Mouse (Mus musculus) forebrain, embryonic 12.5 days (tissue): ENCODE measurements at regions not wholly inside any gene's neighbourhood (a gene's known extent, or its start where the extent isn't known, plus 50 kb on each side); places are given as distances from the start of the nearest gene placed in this dataset.

Experiments
- ATAC-seq: fragments of 200-750 bp; cut with Nextera tagmentation; 2 replicates; pipeline ENCODE4 v1.8.0; 2017; ENCODE audit warnings: moderate TSS enrichment; ENCODE audit not compliant: low FRiP score
- H3K27ac ChIP-seq: fragments of 300-500 bp; sonication (generic); 2 replicates; pipeline ENCODE4 v1.5.1; 2016; ENCODE audit warnings: mild to moderate bottlenecking
- H3K27me3 ChIP-seq: fragments of 300-500 bp; sonication (generic); 2 replicates; pipeline ENCODE4 v1.6.1; 2016; ENCODE audit warnings: mild to moderate bottlenecking
- H3K36me3 ChIP-seq: fragments of 300-500 bp; sonication (generic); replicated peaks from 2 replicates; pipeline ENCODE4 v1.6.1; 2016; ENCODE audit warnings: mild to moderate bottlenecking
- H3K4me1 ChIP-seq: fragments of 300-500 bp; sonication (generic); 2 replicates; pipeline ENCODE4 v1.6.1; 2016
- H3K4me2 ChIP-seq: fragments of 300-500 bp; sonication (generic); 2 replicates; pipeline ENCODE4 v1.6.1; 2016; ENCODE audit warnings: mild to moderate bottlenecking, moderate library complexity
- H3K4me3 ChIP-seq: fragments of 300-500 bp; sonication (generic); replicated peaks from 2 replicates; pipeline ENCODE4 v1.5.1; 2016; ENCODE audit warnings: mild to moderate bottlenecking
- H3K9ac ChIP-seq: fragments of 300-500 bp; sonication (generic); 2 replicates; pipeline ENCODE4 v1.6.1; 2016; ENCODE audit warnings: mild to moderate bottlenecking
- H3K9me3 ChIP-seq: fragments of 300-500 bp; sonication (generic); 2 replicates; pipeline ENCODE4 v1.6.1; 2016
- WGBS: fragments of 180-500 bp; shearing (Covaris S2); methylation state at CpG from one replicate; pipeline ENCODE4 v1.1.7; 2016; 5-methylcytosine and 5-hydroxymethylcytosine counted together

GRCm38 (mm10) chr12:77642336-77642735 is 404.4 kb downstream of the Fut8 start:
- H3K9me3 ChIP-seq = no peaks in the 10 kb centered on the region
- ATAC-seq = no peak
- H3K9ac ChIP-seq = no peak overlapping the region
- H3K4me3 ChIP-seq = no peak overlapping the region
- no peaks in the 10 kb centered on the region for H3K36me3 ChIP-seq
- WGBS = 73% methylated on average over 4 of the region's 4 CpGs
- H3K27me3 ChIP-seq = no peaks in the 10 kb centered on the region
- peaks cover 4% of the 10 kb centered on the region; the same call in 1 of the 2 replicates for H3K4me1 ChIP-seq
- H3K4me2 ChIP-seq = no peak overlapping the region
- no peak overlapping the region for H3K27ac ChIP-seq

GRCm38 (mm10) chr12:77647841-77648240 is 409.9 kb downstream of the Fut8 start:
- ATAC-seq = no peak
- Histone ChIP-seq H3K36me3 (no peaks in the 10 kb centered on the region), H3K4me2 (no peak overlapping the region), H3K4me1 (peaks cover 7% of the 10 kb centered on the region; the same call in 1 of the 2 replicates), H3K9me3 (no peaks in the 10 kb centered on the region), H3K27me3 (no peaks in the 10 kb centered on the region), H3K27ac (no peak overlapping the region), H3K9ac (no peak overlapping the region), H3K4me3 (no peak overlapping the region)
- WGBS = 79% methylated on average over 3 of the region's 3 CpGs

GRCm38 (mm10) chr12:77654282-77654681 is 416.4 kb downstream of the Fut8 start:
- Histone ChIP-seq H3K9ac (no peak overlapping the region), H3K36me3 (no peaks in the 10 kb centered on the region), H3K27ac (no peak overlapping the region), H3K27me3 (no peaks in the 10 kb centered on the region), H3K4me1 (peaks cover 16% of the 10 kb centered on the region), H3K9me3 (no peaks in the 10 kb centered on the region), H3K4me2 (no peak overlapping the region), H3K4me3 (no peak overlapping the region)
- no peak for ATAC-seq
- WGBS = 85% methylated on average over 3 of the region's 3 CpGs

- no peak overlapping the region for H3K9ac ChIP-seq
- no peak overlapping the region for H3K4me3 ChIP-seq
- WGBS = 22% methylated on average over 5 of the region's 5 CpGs
- no peak overlapping the region for H3K4me2 ChIP-seq
- no peak overlapping the region for H3K27ac ChIP-seq
- no peak for ATAC-seq
- H3K36me3 ChIP-seq = no peaks in the 10 kb centered on the region
- H3K27me3 ChIP-seq = 0 out of 2 replicates have a peak, but pooled peaks cover 3% of the 10 kb centered on the region
- peaks cover 16% of the 10 kb centered on the region for H3K4me1 ChIP-seq
- H3K9me3 ChIP-seq = no peaks in the 10 kb centered on the region
These were observed 419.1 kb downstream of the Fut8 start for GRCm38 (mm10) chr12:77657060-77657459.

GRCm38 (mm10) chr12:77657878-77658277 is 420.0 kb downstream of the Fut8 start:
- no peak for ATAC-seq
- H3K4me1 ChIP-seq = peaks cover 16% of the 10 kb centered on the region
- no peaks in the 10 kb centered on the region for H3K9me3 ChIP-seq
- no peak overlapping the region for H3K9ac ChIP-seq
- 0 out of 2 replicates have a peak, but pooled peaks cover 3% of the 10 kb centered on the region for H3K27me3 ChIP-seq
- no peak overlapping the region for H3K27ac ChIP-seq
- H3K4me3 ChIP-seq = no peak overlapping the region
- 16% methylated on average over 3 of the region's 3 CpGs for WGBS
- no peak overlapping the region for H3K4me2 ChIP-seq
- no peaks in the 10 kb centered on the region for H3K36me3 ChIP-seq

GRCm38 (mm10) chr12:77663180-77663579 is 425.3 kb downstream of the Fut8 start:
- Histone ChIP-seq H3K36me3 (no peaks in the 10 kb centered on the region), H3K9ac (no peak overlapping the region), H3K4me3 (no peak overlapping the region), H3K4me2 (no peak overlapping the region), H3K27me3 (0 out of 2 replicates have a peak, but pooled peaks cover 3% of the 10 kb centered on the region), H3K4me1 (0 out of 2 replicates have a peak, but pooled peaks cover 3% of the 10 kb centered on the region), H3K27ac (no peak overlapping the region), H3K9me3 (no peaks in the 10 kb centered on the region)
- ATAC-seq = no peak
- whole genome bisulfite sequencing = 84% methylated on average over 3 of the region's 3 CpGs

GRCm38 (mm10) chr12:77663665-77664374 is 425.9 kb downstream of the Fut8 start:
- no peak for ATAC-seq
- no peak overlapping the region for H3K9ac ChIP-seq
- H3K4me2 ChIP-seq = no peak overlapping the region
- no peaks in the 10 kb centered on the region for H3K36me3 ChIP-seq
- H3K27ac ChIP-seq = no peak overlapping the region
- H3K9me3 ChIP-seq = no peaks in the 10 kb centered on the region
- WGBS = 69% methylated on average over 7 of the region's 7 CpGs
- no peak overlapping the region for H3K4me3 ChIP-seq
- 0 out of 2 replicates have a peak, but pooled peaks cover 3% of the 10 kb centered on the region for H3K27me3 ChIP-seq
- 0 out of 2 replicates have a peak, but pooled peaks cover 3% of the 10 kb centered on the region for H3K4me1 ChIP-seq

GRCm38 (mm10) chr12:77666411-77666810 is 428.5 kb downstream of the Fut8 start:
- no peaks in the 10 kb centered on the region for H3K9me3 ChIP-seq
- H3K27ac ChIP-seq = no peak overlapping the region
- no peaks in the 10 kb centered on the region for H3K36me3 ChIP-seq
- H3K9ac ChIP-seq = no peak overlapping the region
- 79% methylated on average over 8 of the region's 8 CpGs for WGBS
- 0 out of 2 replicates have a peak, but pooled peaks cover 3% of the 10 kb centered on the region for H3K27me3 ChIP-seq
- H3K4me1 ChIP-seq = peaks cover 9% of the 10 kb centered on the region; the same call in 1 of the 2 replicates
- ATAC-seq = no peak
- no peak overlapping the region for H3K4me2 ChIP-seq
- no peak overlapping the region for H3K4me3 ChIP-seq

GRCm38 (mm10) chr12:77667151-77667874 is 429.4 kb downstream of the Fut8 start:
- no peak overlapping the region for H3K4me2 ChIP-seq

GRCm38 (mm10) chr12:77667875-77668204 is 429.9 kb downstream of the Fut8 start:
- peak; percentile 74; the same call in 1 of the 2 replicates for ATAC-seq
- Histone ChIP-seq H3K4me1 (peaks cover 9% of the 10 kb centered on the region; the same call in 1 of the 2 replicates), H3K27ac (no peak overlapping the region), H3K9ac (no peak overlapping the region), H3K36me3 (no peaks in the 10 kb centered on the region), H3K27me3 (no peaks in the 10 kb centered on the region), H3K4me3 (no peak overlapping the region), H3K4me2 (no peak overlapping the region), H3K9me3 (no peaks in the 10 kb centered on the region)
- WGBS = 0% methylated on average over 6 of the region's 6 CpGs

More at GRCm38 (mm10) chr12:77667151-77667874, 429.4 kb downstream of the Fut8 start:
- H3K9me3 ChIP-seq = no peaks in the 10 kb centered on the region
- H3K27me3 ChIP-seq = no peaks in the 10 kb centered on the region
- no peak overlapping the region for H3K4me3 ChIP-seq
- H3K9ac ChIP-seq = no peak overlapping the region
- peaks cover 9% of the 10 kb centered on the region; the same call in 1 of the 2 replicates for H3K4me1 ChIP-seq
- H3K36me3 ChIP-seq = no peaks in the 10 kb centered on the region
- 0 out of 2 replicates have a peak, but pooled peaks have one; percentile 30 for ATAC-seq
- no peak overlapping the region for H3K27ac ChIP-seq
- 76% methylated on average over 10 of the region's 10 CpGs for WGBS

GRCm38 (mm10) chr12:77670531-77670930 is 432.6 kb downstream of the Fut8 start:
- Histone ChIP-seq H3K4me1 (peaks cover 9% of the 10 kb centered on the region; the same call in 1 of the 2 replicates), H3K4me3 (no peak overlapping the region), H3K9ac (no peak overlapping the region), H3K27ac (no peak overlapping the region), H3K27me3 (no peaks in the 10 kb centered on the region; the same call in 1 of the 2 replicates), H3K4me2 (no peak overlapping the region), H3K9me3 (no peaks in the 10 kb centered on the region), H3K36me3 (no peaks in the 10 kb centered on the region)
- 67% methylated on average over 8 of the region's 8 CpGs for WGBS
- ATAC-seq = no peak

- Histone ChIP-seq H3K36me3 (no peaks in the 10 kb centered on the region), H3K9me3 (no peaks in the 10 kb centered on the region), H3K27me3 (no peaks in the 10 kb centered on the region; the same call in 1 of the 2 replicates), H3K27ac (no peak overlapping the region), H3K9ac (no peak overlapping the region), H3K4me2 (no peak overlapping the region), H3K4me3 (no peak overlapping the region), H3K4me1 (peaks cover 6% of the 10 kb centered on the region; the same call in 1 of the 2 replicates)
- 77% methylated on average over 2 of the region's 2 CpGs for WGBS
- no peak for ATAC-seq
These were observed 436.4 kb downstream of the Fut8 start for GRCm38 (mm10) chr12:77674352-77674751.
